ENCODE assay signal across 12 mouse cellular contexts in the genomic region with DNA sequence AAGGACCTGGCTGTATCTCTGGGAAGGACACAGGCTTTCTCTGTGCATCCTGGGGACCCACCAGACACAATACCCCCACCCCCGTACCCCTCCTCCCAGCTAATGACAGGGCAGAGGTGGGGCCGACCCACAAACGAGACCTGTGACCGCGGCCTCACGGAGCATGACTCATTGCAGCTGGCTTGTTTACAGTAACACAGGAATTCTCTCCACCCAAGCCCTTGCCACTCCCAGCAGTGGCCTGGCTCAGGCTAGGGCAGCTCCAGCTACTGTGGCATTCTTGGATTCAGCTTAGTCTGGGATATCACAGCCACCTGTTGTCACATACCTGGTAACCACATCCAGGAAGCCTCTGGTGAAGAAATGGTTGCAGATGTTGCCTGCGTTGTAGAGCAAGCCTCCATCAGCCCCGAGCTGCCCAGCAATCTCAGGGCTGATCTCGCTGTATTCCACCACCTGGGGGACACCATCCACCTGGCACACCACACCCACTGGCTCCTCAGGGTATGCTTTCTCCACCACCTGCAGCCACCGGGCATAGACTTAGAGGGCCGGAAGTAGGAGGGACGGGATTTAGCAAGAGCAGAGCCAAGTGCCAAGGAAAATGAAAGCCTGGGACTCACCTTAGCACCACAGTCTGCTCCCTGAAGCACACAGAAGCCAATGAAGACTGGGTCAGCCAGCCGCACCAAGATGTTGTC. TPM values are rescaled to one million over a fixed set of nuclear protein-coding genes. Genes with fewer than 3 reads are reported as not detected.
DNase-seq lines count a peak whose midpoint lies in the region; ATAC-seq and TF ChIP-seq lines count a peak whose summit lies in the region.
"Had no signal": no experiment of that assay in that cellular context is flagged by ENCODE, and none has a peak within 500 bp of the region (broad histone marks: within the 10 kb centered on the region; RNA-seq: fewer than 3 reads in every experiment).

No protein-coding gene starts in this region.

- no peak; the same call in 1 of the 2 replicates for ATAC-seq in kidney, embryonic 16.5 days (ENCODE audit: low FRiP score, low TSS enrichment)
- 0 out of 2 replicates have a peak, but pooled peaks have one; percentile 35 for ATAC-seq in kidney, postnatal 0 days (replicated peaks; ENCODE audit: low FRiP score, low read depth)
- ATAC-seq in forebrain, postnatal 0 days = no peak

- no peaks in the 10 kb centered on the region for H3K36me3 ChIP-seq in kidney, embryonic 16.5 days (ENCODE audit: insufficient read depth, low read length)
- peaks cover 4% of the 10 kb centered on the region; the same call in 1 of the 2 replicates for H3K36me3 ChIP-seq in kidney, postnatal 0 days (ENCODE audit: insufficient read depth, low read length)
- peaks cover 3% of the 10 kb centered on the region for H3K36me3 ChIP-seq in myocyte (ENCODE audit: control insufficient read depth, insufficient read depth)
- H3K36me3 ChIP-seq in forebrain, postnatal 0 days (ENCODE audit: insufficient read depth) = no peaks in the 10 kb centered on the region
- H3K36me3 ChIP-seq: liver, embryonic 15.5 days had no signal

- TF ChIP-seq POLR2A in myocyte (IDR thresholded peaks at IDR 0.05; ENCODE audit: insufficient read length, low read depth) = no peak

- H3ac ChIP-seq in myocyte (ENCODE audit: control insufficient read depth, insufficient read length) = no peak overlapping the region

- H3K9me3 ChIP-seq in kidney, embryonic 16.5 days (ENCODE audit: low read length) = no peaks in the 10 kb centered on the region
- H3K9me3 ChIP-seq in kidney, postnatal 0 days (replicated peaks; ENCODE audit: low read length) = no peaks in the 10 kb centered on the region
- H3K9me3 ChIP-seq in forebrain, postnatal 0 days (ENCODE audit: low read length) = no peaks in the 10 kb centered on the region
- H3K9me3 ChIP-seq: liver, embryonic 15.5 days had no signal

- H3K9ac ChIP-seq in kidney, embryonic 16.5 days (replicated peaks; ENCODE audit: low read length) = no peak overlapping the region
- H3K9ac ChIP-seq in kidney, postnatal 0 days (ENCODE audit: low read depth, low read length) = no peak overlapping the region
- no peak overlapping the region for H3K9ac ChIP-seq in forebrain, postnatal 0 days
- H3K9ac ChIP-seq: hindbrain, embryonic 14.5 days; liver, embryonic 15.5 days had no signal

- 45% methylated on average over 13 of the region's 13 CpGs for WGBS in kidney, embryonic 16.5 days
- WGBS in kidney, postnatal 0 days = 51% methylated on average over 13 of the region's 13 CpGs
- WGBS in forebrain, postnatal 0 days = 66% methylated on average over 13 of the region's 13 CpGs

- peaks cover 18% of the 10 kb centered on the region for H3K4me1 ChIP-seq in kidney, embryonic 16.5 days (ENCODE audit: insufficient read depth, low read length)
- H3K4me1 ChIP-seq in kidney, postnatal 0 days (replicated peaks; ENCODE audit: insufficient read depth, low read length) = peaks cover 6% of the 10 kb centered on the region; the same call in 1 of the 2 replicates
- no peaks in the 10 kb centered on the region; the same call in 1 of the 2 replicates for H3K4me1 ChIP-seq in forebrain, postnatal 0 days (ENCODE audit: insufficient read depth)

- H3K79me2 ChIP-seq in myocyte (ENCODE audit: control insufficient read depth, insufficient read depth) = no peaks in the 10 kb centered on the region

- DNase-seq in kidney, adult 18-20 months = peak; percentile 27
- peak; percentile 36 for DNase-seq in MN1 (ENCODE audit: low spot score)
- peak; percentile 39 for DNase-seq in kidney, postnatal 0 days (ENCODE audit: low spot score)
- no peak for DNase-seq in forebrain, postnatal 0 days
- no peak for DNase-seq in testis, postnatal 10 days (ENCODE audit: low spot score)
- DNase-seq in gastrocnemius, adult 18-20 months (ENCODE audit: low spot score) = no peak
- DNase-seq: right cerebral cortex, adult 18-20 months had no signal

- H3K4me3 ChIP-seq in kidney, embryonic 16.5 days (ENCODE audit: low read length) = no peak overlapping the region
- H3K4me3 ChIP-seq in kidney, postnatal 0 days (replicated peaks; ENCODE audit: low read depth, low read length) = no peak overlapping the region
- H3K4me3 ChIP-seq in myocyte = peak overlapping the region; percentile 43
- no peak overlapping the region for H3K4me3 ChIP-seq in forebrain, postnatal 0 days (ENCODE audit: low read depth, low read length)

- H3K27ac ChIP-seq in kidney, embryonic 16.5 days (ENCODE audit: low read length) = no peak overlapping the region
- no peak overlapping the region for H3K27ac ChIP-seq in kidney, postnatal 0 days
- H3K27ac ChIP-seq in forebrain, postnatal 0 days (ENCODE audit: low read depth, low read length) = no peak overlapping the region
- H3K27ac ChIP-seq: hindbrain, embryonic 14.5 days; liver, embryonic 15.5 days had no signal

- H3K4me2 ChIP-seq in kidney, embryonic 16.5 days (replicated peaks; ENCODE audit: low read depth, low read length) = no peak overlapping the region
- H3K4me2 ChIP-seq in kidney, postnatal 0 days (ENCODE audit: low read length) = peak overlapping the region; percentile 8; the same call in 1 of the 2 replicates
- peak overlapping the region; percentile 94 for H3K4me2 ChIP-seq in myocyte (ENCODE audit: low read depth)
- no peak overlapping the region for H3K4me2 ChIP-seq in forebrain, postnatal 0 days (ENCODE audit: low read depth)

- no peaks in the 10 kb centered on the region for H3K27me3 ChIP-seq in kidney, embryonic 16.5 days (ENCODE audit: insufficient read depth, low read length)
- no peaks in the 10 kb centered on the region for H3K27me3 ChIP-seq in kidney, postnatal 0 days (ENCODE audit: insufficient read depth, low read length)
- H3K27me3 ChIP-seq in myocyte (ENCODE audit: control insufficient read depth, insufficient read depth, insufficient read length) = no peaks in the 10 kb centered on the region
- H3K27me3 ChIP-seq in forebrain, postnatal 0 days (ENCODE audit: insufficient read depth, low read length) = peaks cover 6% of the 10 kb centered on the region; the same call in 1 of the 2 replicates

- no peak for TF ChIP-seq CTCF in kidney, postnatal 0 days (IDR thresholded peaks at IDR 0.05; ENCODE audit: low read depth)
- TF ChIP-seq CTCF in forebrain, postnatal 0 days (IDR thresholded peaks at IDR 0.05; ENCODE audit: low read depth) = no peak

TF ChIP-seq in myocyte, 11 proteins besides CTCF, POLR2A, EP300 and RAD21:
- peak in 2 of 3 experiments; percentile 65 to 88 for TF ChIP-seq MYOG (IDR thresholded peaks at IDR 0.05; ENCODE audit: control insufficient read depth in 1 of 3, insufficient read depth in 1 of 3, insufficient read length in 2 of 3, low read depth in 2 of 3)
- peak in 2 of 3 experiments; percentile 51 to 88 for TF ChIP-seq MYOD1 (IDR thresholded peaks at IDR 0.05; ENCODE audit: control insufficient read depth in 1 of 3, insufficient read length in 2 of 3, low read depth in 2 of 3)
- TF ChIP-seq TCF3 (IDR thresholded peaks at IDR 0.05; ENCODE audit: insufficient read length, low read depth) = peak; percentile 22
- no peak for TF ChIP-seq TCF12 (IDR thresholded peaks at IDR 0.05; ENCODE audit: insufficient read depth, poor library complexity, severe bottlenecking)

RNA-seq across cellular contexts. Expression of a gene that starts 1.9 kb away (rescaled TPM):
- polyA plus RNA-seq in kidney, embryonic 16.5 days (2015; fragmentation: Nextera tagmentation; extraction: Ambion mirVana) = 38.9 and 49.2 TPM in 2 replicates
- 80.5 and 92.8 TPM in 2 replicates for polyA plus RNA-seq in kidney, postnatal 0 days (2015; fragmentation: Nextera tagmentation; extraction: Ambion mirVana)
- 68.3 TPM for polyA plus RNA-seq in myocyte (2012; fragmentation: generic; extraction: Trizol)
- 4.1 and 5.2 TPM in 2 replicates for total RNA-seq in forebrain, postnatal 0 days (2014; rRNA removed)
- polyA plus RNA-seq in forebrain, postnatal 0 days (2015; fragmentation: Nextera tagmentation; extraction: Ambion mirVana) = 10.4 and 11.9 TPM in 2 replicates
- total RNA-seq in gastrocnemius, adult 18-20 months (2021) = 1 to 10 TPM; 3.8 to 5.7 TPM

RNA-seq across cellular contexts. Expression of a gene that starts 7.5 kb away (rescaled TPM):
- polyA plus RNA-seq in kidney, embryonic 16.5 days (2015; fragmentation: Nextera tagmentation; extraction: Ambion mirVana) = 32.8 and 33.2 TPM in 2 replicates
- 28.5 and 31.5 TPM in 2 replicates for polyA plus RNA-seq in kidney, postnatal 0 days (2015; fragmentation: Nextera tagmentation; extraction: Ambion mirVana)
- 43.0 TPM for polyA plus RNA-seq in myocyte (2012; fragmentation: generic; extraction: Trizol)
- 17.4 and 21.7 TPM in 2 replicates for total RNA-seq in forebrain, postnatal 0 days (2014; rRNA removed)
- polyA plus RNA-seq in forebrain, postnatal 0 days (2015; fragmentation: Nextera tagmentation; extraction: Ambion mirVana) = 15.3 and 19.8 TPM in 2 replicates
- total RNA-seq in gastrocnemius, adult 18-20 months (2021) = 10 to 100 TPM; 15.2 to 17.9 TPM

RNA-seq across cellular contexts. Expression of a gene that starts 8.5 kb away (rescaled TPM):
- 39.3 and 41.2 TPM in 2 replicates for polyA plus RNA-seq in kidney, embryonic 16.5 days (2015; fragmentation: Nextera tagmentation; extraction: Ambion mirVana)
- 17.9 and 19.3 TPM in 2 replicates for polyA plus RNA-seq in kidney, postnatal 0 days (2015; fragmentation: Nextera tagmentation; extraction: Ambion mirVana)
- 10.4 TPM for polyA plus RNA-seq in myocyte (2012; fragmentation: generic; extraction: Trizol)
- 13.2 and 13.9 TPM in 2 replicates for total RNA-seq in forebrain, postnatal 0 days (2014; rRNA removed)
- polyA plus RNA-seq in forebrain, postnatal 0 days (2015; fragmentation: Nextera tagmentation; extraction: Ambion mirVana) = 9.5 and 12.7 TPM in 2 replicates
- not detected for total RNA-seq in gastrocnemius, adult 18-20 months (2021)

RNA-seq across cellular contexts. Expression of a gene that starts 31.5 kb away (rescaled TPM):
- 53.7 and 57.5 TPM in 2 replicates for polyA plus RNA-seq in kidney, embryonic 16.5 days (2015; fragmentation: Nextera tagmentation; extraction: Ambion mirVana)
- 57.9 and 59.6 TPM in 2 replicates for polyA plus RNA-seq in kidney, postnatal 0 days (2015; fragmentation: Nextera tagmentation; extraction: Ambion mirVana)
- polyA plus RNA-seq in myocyte (2012; fragmentation: generic; extraction: Trizol) = 46.3 TPM
- 54.0 and 66.1 TPM in 2 replicates for total RNA-seq in forebrain, postnatal 0 days (2014; rRNA removed)
- polyA plus RNA-seq in forebrain, postnatal 0 days (2015; fragmentation: Nextera tagmentation; extraction: Ambion mirVana) = 35.5 and 43.8 TPM in 2 replicates
- 10 to 100 TPM; 14.0 to 15.2 TPM for total RNA-seq in gastrocnemius, adult 18-20 months (2021)

RNA-seq across cellular contexts. Expression of a gene that starts 32.0 kb away (rescaled TPM):
- polyA plus RNA-seq in kidney, embryonic 16.5 days (2015; fragmentation: Nextera tagmentation; extraction: Ambion mirVana) = 5.5 and 6.4 TPM in 2 replicates
- 6.9 and 7.8 TPM in 2 replicates for polyA plus RNA-seq in kidney, postnatal 0 days (2015; fragmentation: Nextera tagmentation; extraction: Ambion mirVana)
- polyA plus RNA-seq in myocyte (2012; fragmentation: generic; extraction: Trizol) = 0.89 TPM
- total RNA-seq in forebrain, postnatal 0 days (2014; rRNA removed) = 8.2 and 13.5 TPM in 2 replicates
- polyA plus RNA-seq in forebrain, postnatal 0 days (2015; fragmentation: Nextera tagmentation; extraction: Ambion mirVana) = 14.2 and 18.2 TPM in 2 replicates
- 1 to 10 TPM; 6.2 to 8.3 TPM for total RNA-seq in gastrocnemius, adult 18-20 months (2021)
- total RNA-seq: granulocyte monocyte progenitor cell, adult 5-6 weeks had no signal

Comparison
In these comparisons a context has a peak if more than half of its experiments do, and no peak if none do; other contexts are left out.
1. H3K4me2 ChIP-seq: peak in kidney, postnatal 0 days (single experiment) and myocyte (single experiment); none in kidney, embryonic 16.5 days (single experiment) and forebrain, postnatal 0 days (single experiment).
2. DNase-seq: peak in kidney, adult 18-20 months (single experiment), MN1 (single experiment) and kidney, postnatal 0 days (single experiment); none in forebrain, postnatal 0 days (single experiment), testis, postnatal 10 days (single experiment) and gastrocnemius, adult 18-20 months (single experiment).